Comparison of ENCODE assay signal across 14 mouse cellular contexts in the genomic region with DNA sequence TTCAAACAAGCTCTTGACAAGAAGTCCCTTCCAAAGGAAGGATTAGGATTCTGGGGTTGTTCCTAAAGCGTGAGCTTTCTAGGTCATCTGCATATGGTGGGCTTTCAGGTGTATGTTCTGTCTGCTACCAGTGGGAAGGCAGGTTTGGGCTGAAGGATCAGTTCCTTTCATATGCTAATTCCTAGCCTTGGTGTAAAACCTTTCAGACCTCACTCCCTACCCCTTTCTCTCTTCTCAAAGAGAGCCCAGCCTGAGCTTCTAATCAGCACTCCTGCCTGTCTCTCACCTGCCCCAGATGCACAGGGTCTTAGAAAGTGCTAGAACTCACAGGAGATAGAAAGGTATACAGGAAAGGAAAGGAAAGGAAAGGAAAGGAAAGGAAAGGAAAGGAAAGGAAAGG. TPM values are rescaled to one million over a fixed set of nuclear protein-coding genes. Genes with fewer than 3 reads are reported as not detected.
"Had no signal": no experiment of that assay in that cellular context is flagged by ENCODE, and none has a peak within 500 bp of the region (broad histone marks: within the 10 kb centered on the region; RNA-seq: fewer than 3 reads in every experiment).

No protein-coding gene starts in this region.

- H3K4me2 ChIP-seq: limb, embryonic 12.5 days; liver, embryonic 13.5 days; midbrain, embryonic 13.5 days; neural tube, embryonic 12.5 days had no signal

- ATAC-seq: midbrain, embryonic 13.5 days had no signal

- H3K9me3 ChIP-seq: limb, embryonic 12.5 days; liver, embryonic 13.5 days; midbrain, embryonic 13.5 days; neural tube, embryonic 12.5 days had no signal

- H3K36me3 ChIP-seq: limb, embryonic 12.5 days; liver, embryonic 13.5 days; midbrain, embryonic 13.5 days; neural tube, embryonic 12.5 days had no signal

- H3K4me1 ChIP-seq: limb, embryonic 12.5 days; liver, embryonic 13.5 days; midbrain, embryonic 13.5 days; neural tube, embryonic 12.5 days had no signal

- DNase-seq: kidney, adult 11 months; kidney, adult 9 months; kidney, postnatal 4 days; liver; liver, embryonic 13.5 days; right cerebral cortex, postnatal 4 days; spleen, adult 18-20 months; thymus, postnatal 36 days had no signal

- H3K27ac ChIP-seq: kidney, postnatal 0 days; layer of hippocampus, adult 2 months; limb, embryonic 12.5 days; liver, embryonic 13.5 days; midbrain, embryonic 13.5 days; neural tube, embryonic 12.5 days had no signal

- H3K27me3 ChIP-seq: liver, embryonic 13.5 days; midbrain, embryonic 13.5 days; neural tube, embryonic 12.5 days had no signal

- H3K4me3 ChIP-seq: layer of hippocampus, adult 2 months; limb, embryonic 12.5 days; liver, embryonic 13.5 days; midbrain, embryonic 13.5 days; neural tube, embryonic 12.5 days had no signal

- H3K9ac ChIP-seq: limb, embryonic 12.5 days; liver, embryonic 13.5 days; midbrain, embryonic 13.5 days; neural tube, embryonic 12.5 days had no signal

RNA-seq across cellular contexts. Expression of gene Tstd1, which starts 52.8 kb away (rescaled TPM):
- total RNA-seq: midbrain, postnatal 0 days had no signal
